Mouse (Mus musculus) Patski (cell line): Measurements from ENCODE around the gene Blcap. TPM values are rescaled to one million over a fixed set of nuclear protein-coding genes. Genes with fewer than 3 reads are reported as not detected.

ENCODE experiments used
- ATAC-seq: fragments of 100-300 bp; one replicate; pipeline ENCODE4 v1.8.0; 2021
- CTCF ChIA-PET: fragments of 350-600 bp; sonication (Branson Sonifier 250); formaldehyde crosslinking; loops from one replicate; lab custom pipeline; 2022; ENCODE audit warnings: inconsistent platforms; lab: Charles Lee
- POLR2A ChIA-PET: fragments of 350-600 bp; sonication (Branson Sonifier 250); formaldehyde crosslinking; loops from one replicate; lab custom pipeline; 2022; ENCODE audit warnings: antibody characterized with exemption, inconsistent platforms; lab: Charles Lee
- DNase-seq: peaks from one replicate; pipeline ENCODE4 v3.0.0-alpha.2; 2011; ENCODE audit warnings: low read depth, low spot score
- H3K27me3 ChIP-seq: fragments of 371-371 bp; one replicate; pipeline ENCODE4 v1.5.1; 2021
- CTCF ChIP-seq: fragments of 100-300 bp; IDR thresholded peaks from one replicate; pipeline ENCODE4 v1.5.1; 2021
- in situ Hi-C: fragments of 300-500 bp; cut with MboI; formaldehyde crosslinking; loops from 3 replicates; pipeline ENCODE4 v1.11.1; 2018; ENCODE audit warnings: low pct_unique_long_range_greater_than_20kb, mixed read lengths
- polyA plus RNA-seq: library from polyadenylated mRNA; unstranded; gene quantifications from one replicate; pipeline ENCODE4 v1.2.3, GENCODE M21; 2021

Gene Blcap
- polyA plus RNA-seq, 1 experiment from 2014 or later, result 47.3 TPM

- no peaks in the 10 kb centered on the region for H3K27me3 ChIP-seq
- TF ChIP-seq CTCF, result no peak
- ChIA-PET POLR2A (interaction anchor here (0.6 kb wide), 1 partner anchor 16 kb away, joined by 3 read pairs; no protein-coding TSS in a partner anchor), CTCF (interaction anchor here (1.0 to 1.8 kb wide), 2 partner anchors 10 kb away, joined by 3 to 4 read pairs; no protein-coding TSS in a partner anchor)
- DNase-seq (no peak), ATAC-seq (no peak)
- in situ Hi-C loops, result no loop called here
Measured at GRCm38 (mm10) chr2:157541631-157542030, 29.4 kb downstream of the Blcap start.

GRCm38 (mm10) chr2:157540953-157541569 is 30.0 kb downstream of the Blcap start:
- DNase-seq (no peak), ATAC-seq (no peak)
- no peaks in the 10 kb centered on the region for H3K27me3 ChIP-seq
- no peak for TF ChIP-seq CTCF
- POLR2A ChIA-PET, result interaction anchor here (0.6 kb wide), 1 partner anchor 17 kb away, joined by 3 read pairs; no protein-coding TSS in a partner anchor
- in situ Hi-C loops, result no loop called here
- CTCF ChIA-PET, result interaction anchor here (1.8 kb wide), 1 partner anchor 11 kb away, joined by 4 read pairs; no protein-coding TSS in a partner anchor

- no peak for DNase-seq
- no peak for ATAC-seq
- no peak for TF ChIP-seq CTCF
- no peaks in the 10 kb centered on the region for H3K27me3 ChIP-seq
- ChIA-PET CTCF (no interaction called here), POLR2A (interaction anchor here (1.1 kb wide), 1 partner anchor 9 kb away, joined by 3 read pairs; no protein-coding TSS in a partner anchor)
- in situ Hi-C loops, result no loop called here
Measured at GRCm38 (mm10) chr2:157540073-157540952, 30.8 kb downstream of the Blcap start.

GRCm38 (mm10) chr2:157537118-157537517 is 34.0 kb downstream of the Blcap start:
- in situ Hi-C loops, result no loop called here
- TF ChIP-seq CTCF, result no peak
- CTCF ChIA-PET, result no interaction called here
- no peak for ATAC-seq
- POLR2A ChIA-PET, result no interaction called here
- H3K27me3 ChIP-seq, result peaks cover 2% of the 10 kb centered on the region
- DNase-seq, result no peak

GRCm38 (mm10) chr2:157536476-157537081 is 34.5 kb downstream of the Blcap start:
- no peak for ATAC-seq
- in situ Hi-C loops, result no loop called here
- POLR2A ChIA-PET, result no interaction called here

GRCm38 (mm10) chr2:157534163-157534562 is 36.9 kb downstream of the Blcap start:
- in situ Hi-C loops, result no loop called here
- CTCF ChIA-PET, result interaction anchor here (0.6 kb wide), 1 partner anchor 19 kb away, joined by 3 read pairs; no protein-coding TSS in a partner anchor
- H3K27me3 ChIP-seq, result peaks cover 17% of the 10 kb centered on the region
- POLR2A ChIA-PET, result no interaction called here
- no peak for TF ChIP-seq CTCF
- no peak for ATAC-seq
- DNase-seq, result no peak

More at GRCm38 (mm10) chr2:157536476-157537081, 34.5 kb downstream of the Blcap start:
- no peak for DNase-seq
- peaks cover 2% of the 10 kb centered on the region for H3K27me3 ChIP-seq
- TF ChIP-seq CTCF, result no peak
- CTCF ChIA-PET, result no interaction called here

- peaks cover 17% of the 10 kb centered on the region for H3K27me3 ChIP-seq
- ATAC-seq, result no peak
- TF ChIP-seq CTCF, result no peak
- no peak for DNase-seq
- ChIA-PET CTCF (interaction anchor here (1.2 kb wide), 1 partner anchor 10 kb away, joined by 3 read pairs; no protein-coding TSS in a partner anchor), POLR2A (no interaction called here)
- in situ Hi-C loops, result no loop called here
Measured at GRCm38 (mm10) chr2:157531681-157532426, 39.2 kb downstream of the Blcap start.

- in situ Hi-C loops, result no loop called here
- CTCF ChIA-PET, result interaction anchor here (1.2 kb wide), 1 partner anchor 12 kb away, joined by 3 read pairs; no protein-coding TSS in a partner anchor
- TF ChIP-seq CTCF, result no peak
- ATAC-seq (no peak), DNase-seq (no peak)
- POLR2A ChIA-PET, result no interaction called here
- H3K27me3 ChIP-seq, result peaks cover 24% of the 10 kb centered on the region
Measured at GRCm38 (mm10) chr2:157530056-157530955, 40.8 kb downstream of the Blcap start.

- in situ Hi-C loops, result no loop called here
- no peak for TF ChIP-seq CTCF
- ChIA-PET POLR2A (no interaction called here), CTCF (no interaction called here)
- ATAC-seq (no peak), DNase-seq (no peak)
- peaks cover 24% of the 10 kb centered on the region for H3K27me3 ChIP-seq
Measured at GRCm38 (mm10) chr2:157522556-157522955, 48.5 kb downstream of the Blcap start.
